Mouse (Mus musculus) kidney, embryonic 15.5 days (tissue): ENCODE data around the gene Plxnb2. TPM values are rescaled to one million over a fixed set of nuclear protein-coding genes. Genes with fewer than 3 reads are reported as not detected.

Source experiments
- ATAC-seq: fragments of 200-750 bp; cut with Nextera tagmentation; replicated peaks from 2 replicates; pipeline ENCODE4 v1.8.0; 2017; ENCODE audit warnings: moderate TSS enrichment; ENCODE audit not compliant: low FRiP score
- H3K27ac ChIP-seq: fragments of 300-500 bp; sonication (generic); 2 replicates; pipeline ENCODE4 v1.5.1; 2015; ENCODE audit warnings: mild to moderate bottlenecking, inconsistent platforms
- H3K27me3 ChIP-seq: fragments of 300-500 bp; sonication (generic); 2 replicates; pipeline ENCODE4 v1.6.1; 2015; ENCODE audit warnings: inconsistent platforms
- H3K36me3 ChIP-seq: fragments of 300-500 bp; sonication (generic); 2 replicates; pipeline ENCODE4 v1.6.1; 2015; ENCODE audit warnings: inconsistent platforms
- H3K4me1 ChIP-seq: fragments of 300-500 bp; sonication (generic); 2 replicates; pipeline ENCODE4 v1.6.1; 2015; ENCODE audit warnings: inconsistent platforms
- H3K4me2 ChIP-seq: fragments of 300-500 bp; sonication (generic); 2 replicates; pipeline ENCODE4 v1.6.1; 2015; ENCODE audit warnings: moderate library complexity, mild to moderate bottlenecking, inconsistent platforms
- H3K4me3 ChIP-seq: fragments of 300-500 bp; sonication (generic); replicated peaks from 2 replicates; pipeline ENCODE4 v1.5.1; 2015; ENCODE audit warnings: mild to moderate bottlenecking, inconsistent platforms
- H3K9ac ChIP-seq: fragments of 300-500 bp; sonication (generic); 2 replicates; pipeline ENCODE4 v1.6.1; 2015; ENCODE audit warnings: mild to moderate bottlenecking, inconsistent platforms
- H3K9me3 ChIP-seq: fragments of 300-500 bp; sonication (generic); replicated peaks from 2 replicates; pipeline ENCODE4 v1.6.1; 2016; ENCODE audit warnings: inconsistent platforms
- WGBS: fragments of 180-500 bp; shearing (Covaris S2); methylation state at CpG from one replicate; pipeline ENCODE4 v1.1.7; 2015; ENCODE audit warnings: mixed read lengths; 5-methylcytosine and 5-hydroxymethylcytosine counted together
- polyA plus RNA-seq: library from polyadenylated mRNA; unstranded; fragments of >200 nt; fragmentation: Nextera tagmentation; extraction: Ambion mirVana; gene quantifications from 2 replicates; pipeline ENCODE4 v1.2.1, GENCODE M21; 2015

The Plxnb2 gene
- polyA plus RNA-seq, 1 experiment from 2014 or later = 160 TPM

DNA sequence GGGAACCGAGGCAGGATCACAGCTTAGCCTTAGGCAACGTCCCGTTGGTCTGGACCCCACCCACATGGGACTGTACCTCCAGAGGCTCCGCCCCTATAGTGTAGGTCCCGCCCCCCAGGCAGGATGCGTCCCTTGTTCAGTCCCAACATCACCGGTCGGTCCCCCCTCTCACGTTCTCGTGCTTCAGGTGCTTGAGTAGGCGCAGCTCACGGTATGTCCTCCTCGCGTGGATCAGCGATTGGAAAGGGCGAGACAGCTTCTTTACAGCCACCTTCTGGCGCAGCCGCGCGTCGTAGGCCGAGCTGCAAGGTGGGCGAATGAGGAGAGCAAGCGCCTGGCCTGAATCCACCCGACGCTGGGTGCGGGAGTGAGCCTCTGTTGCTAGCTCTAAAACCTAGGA lies 34.1 kb downstream of the Plxnb2 start:
- ATAC-seq = peak; percentile 38
- 0 out of 2 replicates have a peak, but pooled peaks cover 4% of the 10 kb centered on the region for H3K36me3 ChIP-seq
- WGBS = 2% methylated on average over 27 of the region's 27 CpGs
- no peaks in the 10 kb centered on the region for H3K9me3 ChIP-seq
- peak overlapping the region; percentile 40 for H3K4me3 ChIP-seq
- H3K4me1 ChIP-seq = peaks cover 62% of the 10 kb centered on the region
- H3K4me2 ChIP-seq = peak overlapping the region; percentile 90
- H3K27me3 ChIP-seq = peaks cover 48% of the 10 kb centered on the region
- 0 out of 2 replicates have a peak overlapping the region, but pooled peaks have one; percentile 21 for H3K9ac ChIP-seq
- no peak overlapping the region for H3K27ac ChIP-seq

DNA sequence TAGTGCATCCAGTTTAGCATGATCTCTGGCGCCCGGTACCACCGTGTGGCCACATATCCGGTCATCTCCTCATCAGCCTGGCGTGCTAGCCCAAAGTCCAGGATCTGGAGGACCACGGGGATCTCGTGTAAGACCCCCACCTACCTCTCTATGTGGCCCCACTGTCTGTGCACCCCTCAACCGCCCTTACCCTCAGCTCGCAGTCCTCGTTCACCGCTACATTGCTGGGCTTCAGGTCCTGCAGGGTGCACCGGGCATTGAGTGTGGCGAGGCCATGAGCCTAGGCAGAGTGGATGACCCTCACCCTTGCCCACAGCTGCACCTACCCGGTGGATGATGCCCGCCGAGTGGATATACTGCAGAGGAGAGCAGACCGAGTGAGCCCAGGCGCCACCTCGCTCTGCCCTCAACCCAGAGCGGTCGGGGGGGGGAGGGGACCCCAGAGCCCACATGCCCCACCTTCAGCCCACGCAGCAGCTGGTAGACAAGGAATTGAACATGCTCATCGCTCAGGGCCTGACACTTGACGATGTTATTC lies 34.7 kb downstream of the Plxnb2 start:
- H3K4me1 ChIP-seq = peaks cover 69% of the 10 kb centered on the region
- no peak overlapping the region for H3K9ac ChIP-seq
- 0 out of 2 replicates have a peak, but pooled peaks cover 4% of the 10 kb centered on the region for H3K36me3 ChIP-seq
- ATAC-seq = no peak
- H3K27me3 ChIP-seq = peaks cover 55% of the 10 kb centered on the region
- peak overlapping the region; percentile 90 for H3K4me2 ChIP-seq
- no peaks in the 10 kb centered on the region for H3K9me3 ChIP-seq
- WGBS = 73% methylated on average over 24 of the region's 24 CpGs
- no peak overlapping the region for H3K27ac ChIP-seq
- H3K4me3 ChIP-seq = peak overlapping the region; percentile 40; the same call in 1 of the 2 replicates

DNA sequence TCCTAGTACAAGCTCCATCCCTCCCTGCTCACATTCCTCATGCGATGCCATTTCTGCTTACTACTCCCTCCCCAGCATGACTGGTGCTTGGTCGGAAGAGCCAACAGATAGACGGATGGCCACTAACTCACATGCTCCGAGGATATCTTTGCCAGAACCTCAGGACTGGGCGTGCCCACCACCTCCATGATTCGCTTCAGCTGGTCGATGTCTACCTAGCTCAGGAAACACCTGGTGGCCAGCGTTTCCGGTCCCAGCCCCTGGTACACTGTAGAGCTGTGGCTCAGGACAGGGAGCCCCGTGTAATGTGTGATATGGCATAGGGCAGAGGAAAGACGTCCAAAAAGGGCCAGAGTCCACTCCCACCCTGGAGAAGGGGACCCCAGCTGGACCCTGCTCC lies 35.6 kb downstream of the Plxnb2 start:
- no peak overlapping the region for H3K9ac ChIP-seq
- ATAC-seq = no peak
- 84% methylated on average over 11 of the region's 11 CpGs for WGBS
- 0 out of 2 replicates have a peak, but pooled peaks cover 4% of the 10 kb centered on the region for H3K36me3 ChIP-seq
- no peaks in the 10 kb centered on the region for H3K9me3 ChIP-seq
- peaks cover 64% of the 10 kb centered on the region for H3K27me3 ChIP-seq
- no peak overlapping the region for H3K27ac ChIP-seq
- no peak overlapping the region for H3K4me3 ChIP-seq
- peaks cover 73% of the 10 kb centered on the region for H3K4me1 ChIP-seq
- no peak overlapping the region for H3K4me2 ChIP-seq

DNA sequence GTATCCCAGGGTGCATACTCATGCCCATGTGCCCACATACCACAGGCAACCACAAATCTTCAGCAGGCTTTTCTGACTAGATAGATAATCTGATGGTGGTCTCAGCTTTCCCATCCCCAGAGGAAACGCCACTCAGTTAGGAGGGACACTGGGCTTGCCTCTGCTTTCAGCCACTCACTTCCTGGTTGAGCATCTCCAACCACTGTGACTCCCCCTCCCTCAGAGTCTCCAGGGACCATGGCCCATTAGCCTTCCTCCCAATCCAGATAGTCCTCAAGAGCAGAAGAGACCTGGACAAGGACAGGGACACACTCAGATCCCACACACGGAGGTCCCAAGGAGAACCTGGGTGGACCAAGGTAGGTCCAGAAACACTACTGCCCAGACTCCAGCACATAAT lies 37.5 kb downstream of the Plxnb2 start:
- Histone ChIP-seq H3K36me3 (0 out of 2 replicates have a peak, but pooled peaks cover 4% of the 10 kb centered on the region), H3K4me1 (peaks cover 62% of the 10 kb centered on the region), H3K4me2 (no peak overlapping the region), H3K27ac (no peak overlapping the region), H3K9ac (no peak overlapping the region), H3K4me3 (no peak overlapping the region), H3K27me3 (peaks cover 73% of the 10 kb centered on the region), H3K9me3 (no peaks in the 10 kb centered on the region)
- no peak for ATAC-seq
- WGBS = 76% methylated on average over 2 of the region's 2 CpGs

DNA sequence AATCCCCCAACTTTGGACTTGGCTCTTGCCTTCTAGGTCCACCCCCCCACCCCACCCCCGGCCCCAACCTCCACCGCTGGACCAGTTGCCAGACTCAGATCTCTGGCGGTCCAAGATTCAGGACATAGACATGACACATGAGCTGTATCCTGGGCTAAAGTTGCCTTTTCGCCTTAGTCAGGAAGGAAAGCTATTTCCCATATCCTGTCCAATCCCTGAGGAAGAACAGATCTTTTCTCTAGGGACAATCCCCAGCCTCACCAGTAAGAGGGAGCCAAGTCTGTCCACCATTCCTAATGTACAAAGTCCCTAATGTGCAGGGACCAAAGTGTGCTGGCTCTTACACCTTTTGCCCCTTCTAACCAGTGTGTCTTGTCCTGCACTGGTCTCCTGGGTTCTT lies 38.7 kb downstream of the Plxnb2 start:
- no peaks in the 10 kb centered on the region for H3K9me3 ChIP-seq
- H3K9ac ChIP-seq = no peak overlapping the region
- 49% methylated on average over 4 of the region's 4 CpGs for WGBS
- no peak for ATAC-seq
- peaks cover 65% of the 10 kb centered on the region for H3K27me3 ChIP-seq
- 0 out of 2 replicates have a peak overlapping the region, but pooled peaks have one; percentile 75 for H3K27ac ChIP-seq
- H3K36me3 ChIP-seq = 0 out of 2 replicates have a peak, but pooled peaks cover 4% of the 10 kb centered on the region
- H3K4me1 ChIP-seq = peaks cover 53% of the 10 kb centered on the region
- H3K4me3 ChIP-seq = no peak overlapping the region
- peak overlapping the region; percentile 97; the same call in 1 of the 2 replicates for H3K4me2 ChIP-seq

DNA sequence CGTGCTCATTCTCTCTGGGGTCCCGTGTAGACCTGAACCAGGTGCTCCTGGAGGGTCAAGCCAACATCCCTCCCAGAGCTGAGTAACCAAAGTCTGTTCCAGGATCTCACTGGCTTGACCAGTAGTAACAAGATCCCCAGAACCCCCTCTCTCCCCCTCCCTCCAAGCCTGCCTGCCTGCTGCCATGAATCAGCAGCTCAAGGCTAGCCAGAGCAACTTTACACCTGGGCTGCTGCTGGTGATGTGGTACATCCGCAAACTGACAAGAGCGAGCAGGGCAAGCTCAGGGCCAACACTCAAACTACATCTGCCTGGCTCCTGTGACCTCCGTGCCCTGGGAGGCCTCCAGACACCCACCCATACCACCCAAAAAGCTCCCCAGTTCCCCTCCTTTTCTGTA lies 39.1 kb downstream of the Plxnb2 start:
- ATAC-seq = 0 out of 2 replicates have a peak, but pooled peaks have one; percentile 23
- peaks cover 63% of the 10 kb centered on the region for H3K27me3 ChIP-seq
- H3K9me3 ChIP-seq = no peaks in the 10 kb centered on the region
- 6% methylated on average over 5 of the region's 5 CpGs for WGBS
- peak overlapping the region; percentile 61; the same call in 1 of the 2 replicates for H3K4me3 ChIP-seq
- H3K27ac ChIP-seq = peak overlapping the region; percentile 75
- 0 out of 2 replicates have a peak, but pooled peaks cover 4% of the 10 kb centered on the region for H3K36me3 ChIP-seq
- H3K9ac ChIP-seq = no peak overlapping the region
- H3K4me1 ChIP-seq = peaks cover 49% of the 10 kb centered on the region
- peak overlapping the region; percentile 97; the same call in 1 of the 2 replicates for H3K4me2 ChIP-seq

DNA sequence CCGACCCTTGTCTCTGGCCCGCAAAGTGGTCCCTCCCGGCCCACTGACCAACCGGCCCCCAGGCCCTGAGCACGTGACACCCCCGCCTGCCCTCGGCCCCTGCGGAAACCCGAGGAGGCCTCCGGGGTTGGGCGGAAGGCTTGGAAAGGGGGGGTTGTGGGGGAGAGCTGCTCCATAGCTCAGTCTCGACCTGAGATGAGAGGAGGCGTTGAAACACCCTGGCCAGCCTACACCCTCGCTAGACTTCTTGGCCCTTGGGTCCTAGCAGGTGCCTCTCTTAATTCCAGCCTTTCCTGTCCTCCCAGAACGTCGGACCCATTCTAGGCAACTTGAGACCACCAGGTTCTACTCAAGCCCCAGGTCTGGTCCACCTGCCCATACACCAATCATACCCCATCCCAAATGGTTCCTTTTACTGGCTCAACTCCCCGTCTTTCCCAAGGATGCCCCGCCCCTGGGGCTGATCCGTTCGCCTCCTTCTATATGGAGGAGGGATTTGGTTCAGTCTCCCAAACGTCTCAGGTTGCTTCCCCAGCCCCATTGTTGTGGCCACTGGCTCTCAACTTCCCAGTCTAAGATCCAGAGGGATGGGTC lies 39.8 kb downstream of the Plxnb2 start, which contains the start of gene Mapk12:
Gene Mapk12 (minus strand): TSS at position 45 of the 594 bp plus-strand sequence.
- under 1% methylated on average over 21 of the region's 21 CpGs for WGBS
- H3K4me1 ChIP-seq = peaks cover 42% of the 10 kb centered on the region
- peak within 1 kb of the TSS; percentile 56 for H3K9ac ChIP-seq
- peak within 1 kb of the TSS; percentile 61 for H3K4me3 ChIP-seq
- peaks cover 56% of the 10 kb centered on the region for H3K27me3 ChIP-seq
- peak within 1 kb of the TSS; percentile 75 for H3K27ac ChIP-seq
- ATAC-seq = peak; percentile 82
- no peaks in the 10 kb centered on the region for H3K9me3 ChIP-seq
- H3K36me3 ChIP-seq = 0 out of 2 replicates have a peak, but pooled peaks cover 4% of the 10 kb centered on the region
- H3K4me2 ChIP-seq = peak within 1 kb of the TSS; percentile 97

DNA sequence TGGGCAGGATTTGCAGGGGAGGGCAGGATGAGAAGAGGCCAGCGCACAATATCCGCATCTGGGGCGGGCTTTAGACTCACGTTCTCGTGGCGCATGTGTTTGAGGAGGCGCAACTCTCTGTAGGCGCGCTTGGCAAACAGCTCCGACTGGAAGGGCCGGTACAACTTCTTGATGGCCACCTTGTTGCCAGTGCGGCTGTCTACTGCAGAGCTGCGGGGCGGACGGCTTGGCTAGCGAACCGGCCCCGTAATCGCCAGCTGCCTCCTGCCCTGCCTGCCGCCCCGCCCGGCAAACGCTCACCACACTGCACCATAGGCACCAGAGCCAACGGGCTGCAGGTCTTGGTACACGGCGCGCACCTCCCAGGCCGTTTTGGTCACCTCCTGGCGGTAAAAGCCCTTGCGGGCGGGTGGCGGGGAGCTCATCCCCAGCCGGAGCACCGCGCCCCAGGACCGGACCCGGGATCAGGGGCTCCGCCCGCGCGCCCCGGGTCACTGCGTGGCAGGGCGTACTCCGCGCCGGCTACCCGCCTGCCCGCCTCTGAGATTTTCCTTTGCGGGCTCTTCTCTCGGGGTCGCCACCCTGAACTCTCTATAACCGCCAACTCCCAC lies 40.4 kb downstream of the Plxnb2 start:
- ATAC-seq = peak; percentile 30; the same call in 1 of the 2 replicates
- Histone ChIP-seq H3K27ac (peak overlapping the region; percentile 75), H3K9ac (peak overlapping the region; percentile 56)

DNA sequence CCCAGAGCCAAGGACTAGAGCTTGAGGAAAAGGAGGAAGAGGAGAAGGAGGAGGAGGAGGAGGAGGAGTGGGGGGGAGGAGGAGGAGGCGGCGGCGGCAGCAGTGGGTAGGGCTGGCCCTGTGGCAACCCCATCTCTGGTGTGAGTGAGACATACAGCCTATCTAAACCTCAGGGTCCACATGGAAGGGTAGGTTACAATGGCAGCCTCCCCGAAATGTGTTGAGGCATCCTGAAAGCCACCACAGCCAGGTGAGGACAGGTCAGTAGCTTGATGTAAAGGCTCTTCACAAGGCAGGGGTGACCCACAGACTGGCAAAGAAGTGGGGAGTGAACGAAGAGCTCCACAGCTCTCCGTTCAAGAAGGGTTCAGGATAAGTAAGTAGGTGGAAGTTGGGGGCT lies 42.1 kb downstream of the Plxnb2 start:
- no peak overlapping the region for H3K4me2 ChIP-seq
- no peaks in the 10 kb centered on the region for H3K36me3 ChIP-seq
- no peak overlapping the region for H3K9ac ChIP-seq
- 87% methylated on average over 6 of the region's 6 CpGs for WGBS
- H3K4me3 ChIP-seq = no peak overlapping the region
- H3K27ac ChIP-seq = no peak overlapping the region
- ATAC-seq = no peak
- peaks cover 42% of the 10 kb centered on the region for H3K4me1 ChIP-seq
- H3K27me3 ChIP-seq = peaks cover 40% of the 10 kb centered on the region
- H3K9me3 ChIP-seq = no peaks in the 10 kb centered on the region

More for the DNA sequence above, 40.4 kb downstream of the Plxnb2 start:
- Histone ChIP-seq H3K4me3 (peak overlapping the region; percentile 61), H3K36me3 (no peaks in the 10 kb centered on the region), H3K4me2 (peak overlapping the region; percentile 97), H3K27me3 (peaks cover 50% of the 10 kb centered on the region), H3K4me1 (peaks cover 42% of the 10 kb centered on the region), H3K9me3 (no peaks in the 10 kb centered on the region)
- WGBS = under 1% methylated on average over 53 of the region's 53 CpGs

DNA sequence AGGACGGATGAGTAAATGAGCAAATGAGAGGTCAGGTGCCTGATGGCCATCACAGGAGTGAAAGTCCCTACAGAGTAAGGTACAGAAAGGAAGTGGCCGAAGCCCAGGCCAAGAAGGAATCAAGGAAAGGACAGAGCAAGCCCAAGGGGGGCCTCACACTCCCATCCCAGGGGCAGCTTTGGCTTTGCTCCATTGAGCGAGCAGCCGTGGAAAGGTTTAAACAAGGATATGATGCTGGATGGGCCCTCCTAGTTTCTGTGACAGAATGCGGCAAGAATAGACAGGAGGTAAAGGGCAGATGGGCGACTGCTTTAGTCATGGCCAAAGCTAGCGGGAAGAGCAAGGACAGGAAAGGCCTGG lies 42.6 kb downstream of the Plxnb2 start:
- Histone ChIP-seq H3K9ac (no peak overlapping the region), H3K9me3 (no peaks in the 10 kb centered on the region), H3K27me3 (peaks cover 40% of the 10 kb centered on the region), H3K36me3 (no peaks in the 10 kb centered on the region), H3K4me2 (no peak overlapping the region), H3K4me3 (no peak overlapping the region), H3K27ac (no peak overlapping the region), H3K4me1 (peaks cover 41% of the 10 kb centered on the region)
- 69% methylated on average over 7 of the region's 7 CpGs for WGBS
- no peak for ATAC-seq

DNA sequence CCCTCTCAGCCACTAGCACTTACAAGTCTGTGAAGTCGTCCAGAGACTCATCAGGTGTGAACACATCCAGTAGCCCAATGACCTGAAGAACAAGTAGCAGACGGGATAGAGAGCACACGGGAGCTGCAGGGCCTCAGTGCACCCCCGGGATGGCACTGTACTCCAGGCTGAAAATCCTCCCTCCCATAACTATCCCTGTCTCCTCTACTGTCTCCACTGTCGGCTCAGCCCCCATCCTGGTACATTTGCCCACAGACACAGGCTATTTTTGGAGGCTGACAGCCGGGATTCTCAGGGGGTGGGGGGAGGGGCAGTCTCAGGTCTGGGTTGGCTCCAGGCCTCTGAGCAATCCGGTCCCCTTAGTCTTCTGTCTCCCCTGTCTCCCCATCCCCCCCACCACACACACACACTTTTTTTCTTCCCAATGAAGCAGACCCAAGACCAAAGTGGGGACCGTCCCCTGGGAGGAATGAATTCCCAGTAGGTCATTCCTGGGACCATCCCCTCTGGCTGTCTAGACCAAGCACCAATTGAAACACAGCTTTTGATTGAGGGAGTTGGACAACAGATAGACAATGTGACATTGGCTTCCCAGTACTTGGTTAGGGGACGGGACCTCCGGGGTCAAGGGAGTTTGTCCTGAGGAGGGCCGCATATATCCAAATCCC lies 43.1 kb downstream of the Plxnb2 start:
- Histone ChIP-seq H3K27me3 (peaks cover 37% of the 10 kb centered on the region), H3K4me1 (peaks cover 36% of the 10 kb centered on the region), H3K27ac (no peak overlapping the region), H3K9me3 (no peaks in the 10 kb centered on the region), H3K36me3 (no peaks in the 10 kb centered on the region), H3K4me2 (no peak overlapping the region), H3K4me3 (no peak overlapping the region), H3K9ac (no peak overlapping the region)
- ATAC-seq = no peak
- 66% methylated on average over 11 of the region's 11 CpGs for WGBS
